Mouse (Mus musculus) gastrocnemius, adult 2 months (tissue): Measurements from ENCODE around the gene Cdc37l1. TPM values are rescaled to one million over a fixed set of nuclear protein-coding genes. Genes with fewer than 3 reads are reported as not detected.

Experiments used
- DNase-seq: peaks from one replicate; pipeline ENCODE4 v3.0.0; 2022
- H3K27ac ChIP-seq: fragments of 200-600 bp; 2 replicates; pipeline ENCODE4 v1.8.1; 2022; ENCODE audit warnings: mild to moderate bottlenecking
- H3K4me3 ChIP-seq: fragments of 200-600 bp; 2 replicates; pipeline ENCODE4 v1.8.1; 2022; ENCODE audit warnings: mild to moderate bottlenecking, moderate library complexity
- CTCF ChIP-seq: fragments of 200-600 bp; IDR thresholded peaks from 2 replicates; pipeline ENCODE4 v1.8.1; 2022; ENCODE audit warnings: antibody characterized with exemption, mild to moderate bottlenecking, moderate library complexity
- intact Hi-C: fragments of 180-260 bp; cut with DNase I; formaldehyde crosslinking; loops from one replicate; pipeline ENCODE4 v1.15.1; 2025
- total RNA-seq, 2 experiments: library from RNA; stranded (reverse); gene quantifications; 2 replicates each; pipeline ENCODE4 v1.2.3; 2021

Cdc37l1 gene
- total RNA-seq, 2 experiments from 2014 or later: 44.8 to 55.5 TPM

DNA sequence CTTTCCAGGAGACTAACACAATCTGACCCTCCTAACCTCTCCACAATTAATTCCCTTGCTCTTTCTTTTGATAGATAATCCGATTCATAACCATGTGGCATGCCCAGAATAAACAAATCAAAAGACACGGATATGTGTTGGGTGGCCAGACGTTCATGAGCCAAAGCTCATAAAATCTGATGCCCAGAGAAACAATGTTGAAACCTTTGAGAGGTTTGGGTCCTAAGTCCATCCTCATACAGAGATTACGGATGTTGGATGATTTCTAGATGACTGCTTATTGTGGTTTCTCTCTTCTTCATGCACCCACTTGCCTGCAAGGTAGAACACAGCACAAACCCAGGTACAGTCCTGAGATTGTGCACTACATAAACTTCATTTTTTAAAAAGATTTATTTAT, 50.1 kb downstream of the Cdc37l1 start:
- intact Hi-C loops: no loop called here
- H3K4me3 ChIP-seq: no peak overlapping the region
- TF ChIP-seq CTCF: no peak

DNA sequence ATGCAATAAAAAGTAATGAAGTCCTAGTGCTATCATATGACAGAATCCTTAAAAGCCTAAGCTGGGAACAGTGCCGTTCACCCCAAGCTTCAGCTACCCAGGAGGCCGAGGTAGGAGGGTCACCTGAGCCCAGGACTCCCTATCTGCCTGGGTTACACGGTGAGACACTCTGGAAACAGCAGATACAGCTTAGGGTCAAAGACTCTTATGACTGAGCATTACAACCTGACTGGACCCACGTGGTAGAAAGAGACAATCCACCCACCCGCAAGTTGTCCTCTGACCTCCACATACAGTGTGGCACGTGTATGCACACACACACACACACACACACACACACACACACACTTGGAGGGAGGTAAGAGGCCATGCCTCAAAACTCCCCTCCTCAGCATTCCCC, 52.0 kb downstream of the Cdc37l1 start:
- intact Hi-C loops: no loop called here
- no peak for DNase-seq
- TF ChIP-seq CTCF: no peak
- H3K27ac ChIP-seq: no peak overlapping the region
- no peak overlapping the region for H3K4me3 ChIP-seq

More for the DNA sequence above, 50.1 kb downstream of the Cdc37l1 start:
- no peak for DNase-seq
- H3K27ac ChIP-seq: no peak overlapping the region

GRCm38 (mm10) chr19:29042647-29043046, 52.5 kb downstream of the Cdc37l1 start:
- DNase-seq: no peak
- intact Hi-C loops: no loop called here
- H3K4me3 ChIP-seq: no peak overlapping the region
- no peak for TF ChIP-seq CTCF
- H3K27ac ChIP-seq: no peak overlapping the region

GRCm38 (mm10) chr19:29044353-29044768, 54.2 kb downstream of the Cdc37l1 start:
- Histone ChIP-seq H3K4me3 (no peak overlapping the region), H3K27ac (peak overlapping the region; percentile 20; the same call in 1 of the 2 replicates)
- no peak for DNase-seq
- TF ChIP-seq CTCF: no peak
- intact Hi-C loops: no loop called here

GRCm38 (mm10) chr19:29045369-29045768, 55.2 kb downstream of the Cdc37l1 start:
- H3K4me3 ChIP-seq: peak overlapping the region; percentile 100
- no peak for DNase-seq
- intact Hi-C loops: loop anchor here (5.0 kb wide), 1 partner anchor 53 kb away; the partner anchor contains the start of gene Cdc37l1
- no peak for TF ChIP-seq CTCF
- peak overlapping the region; percentile 98 for H3K27ac ChIP-seq

GRCm38 (mm10) chr19:29045956-29046650, 56.0 kb downstream of the Cdc37l1 start:
- no peak for TF ChIP-seq CTCF
- intact Hi-C loops: loop anchor here (5.0 kb wide), 1 partner anchor 54 kb away; the partner anchor contains the start of gene Cdc37l1
- peak overlapping the region; percentile 100 for H3K4me3 ChIP-seq
- peak overlapping the region; percentile 98 for H3K27ac ChIP-seq
- DNase-seq: no peak

DNA sequence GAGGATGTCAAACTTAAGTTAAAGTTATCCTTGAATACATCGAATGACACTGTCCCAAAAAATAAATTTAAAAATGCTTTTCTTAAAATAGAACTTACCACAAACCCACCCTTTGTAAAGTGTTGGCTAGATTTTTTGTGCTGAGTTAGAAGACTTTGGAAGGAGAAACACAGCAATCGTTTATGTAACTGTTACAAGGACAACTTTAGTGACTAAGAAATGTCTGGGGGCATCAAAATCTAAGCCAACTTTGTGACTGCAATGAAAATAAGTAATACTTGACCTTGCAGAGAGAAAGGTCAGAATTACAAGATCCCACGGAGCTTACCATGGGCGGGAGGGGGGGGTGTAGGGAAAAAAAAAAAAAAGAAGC, 56.8 kb downstream of the Cdc37l1 start:
- TF ChIP-seq CTCF: no peak
- H3K27ac ChIP-seq: peak overlapping the region; percentile 98
- peak overlapping the region; percentile 100 for H3K4me3 ChIP-seq
- no peak for DNase-seq
- intact Hi-C loops: loop anchor here (5.0 kb wide), 1 partner anchor 55 kb away; the partner anchor contains the start of gene Cdc37l1

DNA sequence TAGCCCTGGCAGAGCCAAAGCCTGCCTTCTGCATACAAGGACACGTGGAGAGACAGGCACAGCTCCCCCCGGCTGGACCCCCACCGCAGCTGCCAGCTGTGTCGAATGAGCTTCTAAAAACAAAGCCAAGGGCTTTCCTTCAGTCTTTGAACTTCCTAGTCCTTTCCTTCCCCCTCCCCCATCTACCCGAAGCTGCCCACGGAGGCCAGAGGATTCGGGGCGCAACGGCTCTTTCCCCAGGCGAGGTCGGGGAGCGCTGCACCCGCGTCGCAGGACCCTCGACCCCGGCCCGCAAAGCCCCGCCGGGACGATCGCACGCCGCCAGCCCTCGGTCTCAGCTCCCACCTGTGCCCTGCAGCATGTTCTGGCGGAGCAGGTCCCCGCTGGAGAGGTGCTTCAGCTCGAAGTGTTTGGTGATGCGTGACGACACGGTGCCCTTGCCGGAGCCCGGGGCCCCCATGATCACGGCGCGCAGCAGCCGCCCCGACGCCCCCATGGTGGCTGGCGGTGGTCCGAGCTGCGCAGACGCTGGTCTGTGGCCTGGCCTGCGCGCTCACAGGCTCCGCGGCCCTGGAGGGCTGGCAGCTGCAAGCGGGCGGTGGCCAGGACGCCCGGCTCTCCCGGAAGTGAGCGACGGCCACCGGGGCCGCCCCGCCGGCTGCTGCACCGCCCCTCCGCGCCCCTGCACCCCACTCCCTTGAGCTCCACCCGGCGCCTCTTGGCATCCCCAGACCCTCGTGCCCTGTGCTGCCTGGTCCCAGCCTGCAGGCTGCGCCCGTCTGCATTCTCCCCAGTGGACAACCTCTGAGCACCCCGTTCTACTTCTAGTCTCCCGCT, 57.4 kb downstream of the Cdc37l1 start, which contains the start of gene Ak3:
TSS of gene Ak3 (minus strand) at position 628 of the 837 bp plus-strand sequence.
- intact Hi-C loops: loop anchor here (5.0 kb wide), 1 partner anchor 55 kb away; the partner anchor contains the start of gene Cdc37l1
- peak; percentile 59 for TF ChIP-seq CTCF
- DNase-seq: peak; percentile 91
- Histone ChIP-seq H3K27ac (peak within 1 kb of the TSS; percentile 98), H3K4me3 (peak within 1 kb of the TSS; percentile 100)

DNA sequence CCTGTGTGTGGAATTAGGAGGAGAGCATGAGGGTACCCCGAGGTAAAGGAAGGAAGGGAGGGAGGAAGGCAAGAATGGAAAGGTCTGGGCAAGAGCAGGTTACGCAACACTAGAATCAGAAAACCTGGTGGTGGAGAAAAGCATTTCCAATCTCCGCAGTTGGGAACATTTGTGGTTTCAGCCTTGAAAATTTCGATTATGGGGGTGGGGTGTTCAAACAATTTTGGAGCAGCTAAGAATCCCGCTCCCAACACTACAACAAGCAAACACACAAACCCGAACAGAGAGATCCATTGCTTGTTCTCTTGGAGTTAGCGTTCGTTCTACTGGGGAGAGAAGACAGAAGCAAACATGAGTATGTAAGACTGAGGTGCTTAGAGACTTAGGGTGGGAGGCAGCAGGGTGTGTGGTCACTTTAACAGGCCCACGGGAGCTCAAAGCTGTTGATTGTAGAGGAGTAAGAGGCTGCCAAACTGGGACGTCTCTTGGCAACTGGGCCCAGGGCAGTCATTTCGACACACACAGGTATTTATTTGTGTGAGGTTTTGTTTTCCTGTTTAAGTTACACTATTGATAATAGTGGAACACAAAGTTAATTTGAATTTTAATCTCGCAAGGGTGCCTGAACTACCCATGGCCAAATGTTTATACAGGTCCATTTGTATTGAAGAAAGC, 59.4 kb downstream of the Cdc37l1 start:
- peak overlapping the region; percentile 20 for H3K27ac ChIP-seq
- no peak overlapping the region for H3K4me3 ChIP-seq
- TF ChIP-seq CTCF: no peak
- DNase-seq: no peak
- intact Hi-C loops: loop anchor here (5.0 kb wide), 1 partner anchor 57 kb away; the partner anchor contains the start of gene Cdc37l1

DNA sequence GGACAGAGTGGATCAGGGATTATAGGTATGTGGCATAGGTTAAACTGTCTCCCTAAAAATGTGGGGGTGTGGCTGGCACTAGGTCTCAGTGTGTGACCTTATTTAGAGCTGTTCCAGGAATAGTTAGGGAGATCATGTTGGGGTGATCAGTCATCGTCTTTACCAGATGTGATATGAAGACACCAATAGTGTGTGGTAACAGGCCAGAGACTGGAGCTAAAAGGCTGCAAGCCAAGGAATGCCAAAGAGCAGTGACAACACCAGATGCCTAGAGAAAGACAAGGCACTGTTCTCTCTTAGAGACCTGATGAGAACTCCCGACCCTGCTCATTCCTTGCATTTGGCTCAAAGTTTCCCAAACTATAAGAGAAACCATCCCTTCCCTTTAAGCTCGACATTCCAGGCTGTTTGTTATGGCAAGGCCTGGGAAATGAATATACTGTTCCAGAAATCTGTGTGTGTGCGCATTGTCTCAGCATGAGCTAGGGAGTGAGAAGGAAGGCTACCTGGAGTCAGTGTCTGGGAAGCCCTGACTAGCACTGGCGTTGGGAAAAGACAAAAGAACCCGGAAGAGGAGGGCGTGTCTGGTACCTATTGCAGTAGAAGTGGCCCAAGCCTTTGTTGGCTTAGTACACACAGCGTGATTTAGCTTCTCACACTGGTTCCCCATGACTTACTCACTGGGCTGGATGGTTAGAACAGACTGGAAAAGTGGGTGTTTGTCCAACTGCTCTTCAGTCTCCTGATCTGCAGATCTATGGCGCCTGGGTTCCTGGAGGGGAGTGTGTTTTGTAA, 60.2 kb downstream of the Cdc37l1 start:
- intact Hi-C loops: no loop called here
- H3K27ac ChIP-seq: peak overlapping the region; percentile 28; the same call in 1 of the 2 replicates
- H3K4me3 ChIP-seq: no peak overlapping the region
- TF ChIP-seq CTCF: no peak
- no peak for DNase-seq

DNA sequence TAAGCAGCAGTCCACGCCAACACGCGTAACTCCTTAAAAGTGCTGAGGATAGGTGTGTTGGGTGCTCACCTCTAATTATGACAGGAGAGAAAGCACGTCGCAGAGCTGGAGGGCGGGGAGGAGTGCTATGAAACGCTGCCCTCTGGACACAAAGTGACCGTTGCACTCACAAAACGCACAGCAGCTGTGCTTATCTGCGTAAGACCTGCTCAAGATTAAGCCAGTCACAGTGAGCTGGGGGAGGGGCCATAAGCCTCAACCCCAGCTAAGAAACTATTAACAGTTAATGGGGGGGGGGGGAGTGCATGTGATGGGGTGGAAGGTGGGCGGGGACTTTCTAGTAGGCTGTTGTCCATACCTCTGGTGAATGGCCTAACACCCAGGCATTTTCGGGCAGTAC, 62.6 kb downstream of the Cdc37l1 start:
- intact Hi-C loops: no loop called here
- TF ChIP-seq CTCF: no peak
- DNase-seq: no peak
- Histone ChIP-seq H3K27ac (no peak overlapping the region), H3K4me3 (no peak overlapping the region)

- no peak overlapping the region for H3K4me3 ChIP-seq
- intact Hi-C loops: no loop called here
- peak overlapping the region; percentile 64 for H3K27ac ChIP-seq
- DNase-seq: peak; percentile 39
- TF ChIP-seq CTCF: no peak
Measured at GRCm38 (mm10) chr19:29054594-29054993, 64.4 kb downstream of the Cdc37l1 start.
